Mouse (Mus musculus) liver, embryonic 11.5 days (tissue): ENCODE measurements around the gene Col24a1. TPM values are rescaled to one million over a fixed set of nuclear protein-coding genes. Genes with fewer than 3 reads are reported as not detected.

ENCODE experiments used
- ATAC-seq: fragments of 200-750 bp; cut with Nextera tagmentation; replicated peaks from 2 replicates; pipeline ENCODE4 v1.8.0; 2017; ENCODE audit warnings: moderate number of reproducible peaks, mild to moderate bottlenecking, moderate TSS enrichment, moderate library complexity; ENCODE audit not compliant: low FRiP score
- DNase-seq: peaks from one replicate; pipeline ENCODE4 v3.0.0-alpha.2; 2017; ENCODE audit warnings: low spot score
- H3K27ac ChIP-seq: fragments of 300-500 bp; sonication (generic); 2 replicates; pipeline ENCODE4 v1.5.1; 2014; ENCODE audit warnings: mild to moderate bottlenecking, low read depth, low read length, control low read depth
- H3K27me3 ChIP-seq: fragments of 300-500 bp; sonication (generic); replicated peaks from 2 replicates; pipeline ENCODE4 v1.6.1; 2014; ENCODE audit warnings: low read length, mixed read lengths; ENCODE audit not compliant: control insufficient read depth, insufficient read depth
- H3K36me3 ChIP-seq: fragments of 300-500 bp; sonication (generic); 2 replicates; pipeline ENCODE4 v1.6.1; 2014; ENCODE audit warnings: mild to moderate bottlenecking, low read length, moderate library complexity, mixed read lengths; ENCODE audit not compliant: control insufficient read depth, insufficient read depth
- H3K4me1 ChIP-seq: fragments of 300-500 bp; sonication (generic); replicated peaks from 2 replicates; pipeline ENCODE4 v1.6.1; 2014; ENCODE audit warnings: low read length, mixed read lengths; ENCODE audit not compliant: control insufficient read depth, insufficient read depth
- H3K4me2 ChIP-seq: fragments of 300-500 bp; sonication (generic); 2 replicates; pipeline ENCODE4 v1.6.1; 2014; ENCODE audit warnings: mild to moderate bottlenecking, control low read depth, moderate library complexity
- H3K4me3 ChIP-seq: fragments of 300-500 bp; sonication (generic); 2 replicates; pipeline ENCODE4 v1.5.1; 2014; ENCODE audit warnings: low read depth, low read length, control low read depth
- H3K9ac ChIP-seq: fragments of 300-500 bp; sonication (generic); 2 replicates; pipeline ENCODE4 v1.6.1; 2014; ENCODE audit warnings: low read depth, low read length, control low read depth
- H3K9me3 ChIP-seq: fragments of 300-500 bp; sonication (generic); 2 replicates; pipeline ENCODE4 v1.6.1; 2016; ENCODE audit warnings: low read length, inconsistent platforms, mixed read lengths; ENCODE audit not compliant: control insufficient read depth
- WGBS: fragments of 180-500 bp; shearing (Covaris S2); extraction: QIAGEN DNeasy Blood & Tissue Kit; methylation state at CpG from one replicate; pipeline ENCODE4 v1.1.7; 2014; 5-methylcytosine and 5-hydroxymethylcytosine counted together
- polyA plus RNA-seq: library from polyadenylated mRNA; unstranded; fragments of >200 nt; fragmentation: Nextera tagmentation; extraction: Ambion mirVana; gene quantifications from 2 replicates; pipeline ENCODE4 v1.2.1, GENCODE M21; 2014

Col24a1 gene
- polyA plus RNA-seq, 1 experiment from 2014 or later: 0.64 TPM

GRCm38 (mm10) chr3:145383095-145383494 lies 90.8 kb downstream of the Col24a1 start:
- H3K4me1 ChIP-seq: no peaks in the 10 kb centered on the region
- H3K9ac ChIP-seq: no peak overlapping the region
- no peaks in the 10 kb centered on the region for H3K9me3 ChIP-seq
- no peak overlapping the region for H3K4me2 ChIP-seq
- no peak for DNase-seq
- no peak overlapping the region for H3K27ac ChIP-seq
- H3K4me3 ChIP-seq: no peak overlapping the region
- no peaks in the 10 kb centered on the region for H3K36me3 ChIP-seq
- no peak for ATAC-seq
- 74% methylated on average over 13 of the region's 13 CpGs for WGBS
- no peaks in the 10 kb centered on the region for H3K27me3 ChIP-seq

- Histone ChIP-seq H3K4me2 (no peak overlapping the region), H3K27me3 (no peaks in the 10 kb centered on the region), H3K4me1 (no peaks in the 10 kb centered on the region), H3K27ac (no peak overlapping the region), H3K4me3 (no peak overlapping the region), H3K36me3 (no peaks in the 10 kb centered on the region), H3K9me3 (no peaks in the 10 kb centered on the region), H3K9ac (no peak overlapping the region)
- ATAC-seq (no peak), DNase-seq (no peak)
These were observed 94.2 kb downstream of the Col24a1 start for GRCm38 (mm10) chr3:145386434-145386833.

GRCm38 (mm10) chr3:145390681-145391080 lies 98.4 kb downstream of the Col24a1 start:
- 86% methylated on average over 4 of the region's 4 CpGs for WGBS
- Histone ChIP-seq H3K27me3 (no peaks in the 10 kb centered on the region), H3K9me3 (no peaks in the 10 kb centered on the region), H3K9ac (no peak overlapping the region), H3K27ac (no peak overlapping the region), H3K4me2 (no peak overlapping the region), H3K4me3 (no peak overlapping the region), H3K4me1 (no peaks in the 10 kb centered on the region), H3K36me3 (no peaks in the 10 kb centered on the region)
- DNase-seq: no peak
- no peak for ATAC-seq

GRCm38 (mm10) chr3:145391986-145392659 lies 99.9 kb downstream of the Col24a1 start:
- Histone ChIP-seq H3K4me3 (no peak overlapping the region), H3K4me2 (no peak overlapping the region), H3K9me3 (no peaks in the 10 kb centered on the region), H3K27me3 (no peaks in the 10 kb centered on the region), H3K27ac (no peak overlapping the region), H3K9ac (no peak overlapping the region), H3K4me1 (no peaks in the 10 kb centered on the region), H3K36me3 (no peaks in the 10 kb centered on the region)
- WGBS: 76% methylated on average over 19 of the region's 19 CpGs
- ATAC-seq: no peak
- no peak for DNase-seq

GRCm38 (mm10) chr3:145399173-145399572 lies 106.9 kb downstream of the Col24a1 start:
- DNase-seq (no peak), ATAC-seq (no peak)
- 91% methylated on average over 3 of the region's 3 CpGs for WGBS

GRCm38 (mm10) chr3:145402257-145402656 lies 110.0 kb downstream of the Col24a1 start:
- WGBS: 77% methylated on average over 10 of the region's 10 CpGs
- Histone ChIP-seq H3K27ac (no peak overlapping the region), H3K9me3 (no peaks in the 10 kb centered on the region), H3K4me3 (no peak overlapping the region), H3K9ac (no peak overlapping the region), H3K27me3 (no peaks in the 10 kb centered on the region), H3K36me3 (no peaks in the 10 kb centered on the region), H3K4me2 (no peak overlapping the region), H3K4me1 (no peaks in the 10 kb centered on the region)
- ATAC-seq (no peak), DNase-seq (no peak)

More at GRCm38 (mm10) chr3:145399173-145399572, 106.9 kb downstream of the Col24a1 start:
- no peaks in the 10 kb centered on the region for H3K4me1 ChIP-seq
- no peaks in the 10 kb centered on the region for H3K27me3 ChIP-seq
- no peaks in the 10 kb centered on the region for H3K36me3 ChIP-seq
- H3K9me3 ChIP-seq: no peaks in the 10 kb centered on the region
- H3K4me3 ChIP-seq: no peak overlapping the region
- H3K4me2 ChIP-seq: no peak overlapping the region
- H3K27ac ChIP-seq: no peak overlapping the region
- H3K9ac ChIP-seq: no peak overlapping the region

- no peak for ATAC-seq
- 81% methylated on average over 6 of the region's 6 CpGs for WGBS
- no peak overlapping the region for H3K9ac ChIP-seq
These were observed 110.7 kb downstream of the Col24a1 start for GRCm38 (mm10) chr3:145402994-145403393.

GRCm38 (mm10) chr3:145408045-145408444 lies 115.8 kb downstream of the Col24a1 start:
- H3K4me1 ChIP-seq: no peaks in the 10 kb centered on the region
- H3K27me3 ChIP-seq: no peaks in the 10 kb centered on the region
- no peak overlapping the region for H3K9ac ChIP-seq
- no peak overlapping the region for H3K4me2 ChIP-seq
- no peaks in the 10 kb centered on the region for H3K36me3 ChIP-seq
- H3K4me3 ChIP-seq: no peak overlapping the region
- 60% methylated on average over 3 of the region's 3 CpGs for WGBS
- no peak overlapping the region for H3K27ac ChIP-seq
- H3K9me3 ChIP-seq: no peaks in the 10 kb centered on the region
- DNase-seq (no peak), ATAC-seq (no peak)

More at GRCm38 (mm10) chr3:145402994-145403393, 110.7 kb downstream of the Col24a1 start:
- Histone ChIP-seq H3K27ac (no peak overlapping the region), H3K4me1 (no peaks in the 10 kb centered on the region), H3K27me3 (no peaks in the 10 kb centered on the region), H3K9me3 (no peaks in the 10 kb centered on the region), H3K4me2 (no peak overlapping the region), H3K36me3 (no peaks in the 10 kb centered on the region), H3K4me3 (no peak overlapping the region)
- DNase-seq: no peak

GRCm38 (mm10) chr3:145412137-145412536 lies 119.9 kb downstream of the Col24a1 start:
- no peaks in the 10 kb centered on the region for H3K27me3 ChIP-seq
- ATAC-seq: no peak
- H3K9ac ChIP-seq: no peak overlapping the region
- no peaks in the 10 kb centered on the region for H3K9me3 ChIP-seq
- no peak for DNase-seq
- WGBS: 31% methylated on average over 4 of the region's 4 CpGs
- H3K27ac ChIP-seq: no peak overlapping the region
- H3K4me1 ChIP-seq: no peaks in the 10 kb centered on the region
- H3K4me3 ChIP-seq: no peak overlapping the region
- no peaks in the 10 kb centered on the region for H3K36me3 ChIP-seq
- no peak overlapping the region for H3K4me2 ChIP-seq
